Mouse (Mus musculus): ENCODE measurements at regions not wholly inside any gene's neighbourhood (a gene's known extent, or its start where the extent isn't known, plus 50 kb on each side); places are given as distances from the start of the nearest gene placed in this dataset.
"Not testable (repeated sequence)": the region's sequence is repeated elsewhere in the genome, so short reads cannot be mapped to it uniquely, and the experiment has no call there.

DNA sequence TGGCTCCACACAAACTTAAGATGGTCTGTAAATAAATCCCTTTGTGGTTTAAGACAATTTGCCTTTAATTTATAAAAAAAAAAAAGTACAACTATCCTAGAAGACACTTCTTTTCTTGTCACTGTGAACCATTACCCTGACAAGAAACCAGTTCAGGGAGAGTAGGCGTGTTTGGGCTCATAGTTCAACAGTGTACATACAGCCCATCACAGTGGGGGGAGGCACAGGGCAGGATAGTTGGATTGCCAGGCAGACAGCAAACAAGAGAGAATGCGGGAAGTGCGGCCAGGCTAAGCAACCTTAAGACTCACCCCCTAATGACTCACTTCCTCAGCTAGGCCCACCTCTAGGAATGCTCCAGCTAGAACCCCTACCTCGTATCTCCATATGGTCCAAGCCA is 119.2 kb upstream of the Rybp start:
- H3K27me3 ChIP-seq (ENCODE audit: control insufficient read depth, insufficient read depth, low read length), result no peaks in the 10 kb centered on the region
- WGBS (ENCODE audit: insufficient replicate concordance), result 79% methylated on average over 4 of the region's 4 CpGs
- no peak for ATAC-seq (replicated peaks; ENCODE audit: insufficient number of reproducible peaks, low FRiP score, low TSS enrichment)
- no peaks in the 10 kb centered on the region for H3K9me3 ChIP-seq (replicated peaks; ENCODE audit: control insufficient read depth, low read length)
- H3K9ac ChIP-seq (ENCODE audit: low read depth, low read length), result no peak overlapping the region
- H3K27ac ChIP-seq (ENCODE audit: low read depth, low read length), result no peak overlapping the region
- no peak overlapping the region for H3K4me2 ChIP-seq
- no peak overlapping the region for H3K4me3 ChIP-seq (ENCODE audit: low read depth, low read length)
- no peaks in the 10 kb centered on the region for H3K4me1 ChIP-seq (ENCODE audit: control insufficient read depth, insufficient read depth, low read length)
- H3K36me3 ChIP-seq (ENCODE audit: control insufficient read depth, insufficient read depth, low read length), result no peaks in the 10 kb centered on the region

DNA sequence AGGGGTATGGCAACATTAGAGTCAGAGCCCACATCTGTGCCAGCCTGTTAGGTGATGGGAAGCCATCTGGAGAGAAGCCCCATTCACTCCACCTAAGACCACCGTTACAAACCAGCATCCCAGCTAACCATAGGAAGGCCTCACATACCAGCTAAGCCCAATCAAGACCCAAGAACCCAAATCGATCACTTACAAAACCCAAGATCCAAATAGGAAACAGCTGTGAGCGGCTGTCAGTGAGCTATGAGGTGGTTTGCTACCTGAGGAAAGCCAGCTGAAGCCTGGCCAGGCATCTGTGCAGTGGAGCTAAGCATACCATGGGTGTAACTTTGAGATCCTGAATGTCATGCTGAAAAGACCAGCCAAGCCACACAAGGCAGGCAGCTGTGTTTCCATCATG is 116.9 kb upstream of the Rybp start:
- 67% methylated on average over 3 of the region's 3 CpGs for WGBS (ENCODE audit: insufficient replicate concordance)
- ATAC-seq (replicated peaks; ENCODE audit: insufficient number of reproducible peaks, low FRiP score, low TSS enrichment), result no peak

DNA sequence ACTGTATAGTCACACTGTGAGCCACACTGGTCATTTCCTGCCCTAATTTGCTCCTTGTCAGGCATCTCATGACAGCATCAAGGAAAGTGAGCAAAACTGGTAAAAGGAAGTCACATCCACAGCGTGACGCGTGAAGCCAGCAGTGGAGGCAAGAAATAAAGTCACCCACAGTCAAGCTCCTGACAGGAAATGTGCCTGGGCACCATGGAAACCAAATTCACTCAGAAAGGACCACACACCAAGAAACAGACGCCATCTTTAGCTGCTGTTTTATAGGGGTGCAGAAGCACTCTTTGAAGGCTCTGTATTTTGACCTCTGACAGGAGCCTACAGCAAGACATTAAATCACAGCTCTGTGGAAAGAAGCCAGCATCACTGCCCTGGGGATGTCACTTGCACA is 115.4 kb upstream of the Rybp start:
- H3K27me3 ChIP-seq (ENCODE audit: control insufficient read depth, insufficient read depth, low read length), result no peaks in the 10 kb centered on the region
- no peak overlapping the region for H3K4me2 ChIP-seq
- H3K4me1 ChIP-seq (ENCODE audit: control insufficient read depth, insufficient read depth, low read length), result 0 out of 2 replicates have a peak, but pooled peaks cover 4% of the 10 kb centered on the region
- no peak for ATAC-seq (replicated peaks; ENCODE audit: insufficient number of reproducible peaks, low FRiP score, low TSS enrichment)
- no peaks in the 10 kb centered on the region for H3K9me3 ChIP-seq (replicated peaks; ENCODE audit: control insufficient read depth, low read length)
- no peaks in the 10 kb centered on the region for H3K36me3 ChIP-seq (ENCODE audit: control insufficient read depth, insufficient read depth, low read length)
- H3K9ac ChIP-seq (ENCODE audit: low read depth, low read length), result no peak overlapping the region
- H3K27ac ChIP-seq (ENCODE audit: low read depth, low read length), result no peak overlapping the region
- 64% methylated on average over 4 of the region's 4 CpGs for WGBS (ENCODE audit: insufficient replicate concordance)
- no peak overlapping the region for H3K4me3 ChIP-seq (ENCODE audit: low read depth, low read length)

More for the DNA sequence above, 116.9 kb upstream of the Rybp start:
- no peak overlapping the region for H3K9ac ChIP-seq (ENCODE audit: low read depth, low read length)
- no peaks in the 10 kb centered on the region for H3K27me3 ChIP-seq (ENCODE audit: control insufficient read depth, insufficient read depth, low read length)
- H3K4me3 ChIP-seq (ENCODE audit: low read depth, low read length), result no peak overlapping the region
- no peak overlapping the region for H3K27ac ChIP-seq (ENCODE audit: low read depth, low read length)
- no peaks in the 10 kb centered on the region for H3K36me3 ChIP-seq (ENCODE audit: control insufficient read depth, insufficient read depth, low read length)
- H3K4me2 ChIP-seq, result no peak overlapping the region
- H3K4me1 ChIP-seq (ENCODE audit: control insufficient read depth, insufficient read depth, low read length), result 0 out of 2 replicates have a peak, but pooled peaks cover 4% of the 10 kb centered on the region
- no peaks in the 10 kb centered on the region for H3K9me3 ChIP-seq (replicated peaks; ENCODE audit: control insufficient read depth, low read length)

DNA sequence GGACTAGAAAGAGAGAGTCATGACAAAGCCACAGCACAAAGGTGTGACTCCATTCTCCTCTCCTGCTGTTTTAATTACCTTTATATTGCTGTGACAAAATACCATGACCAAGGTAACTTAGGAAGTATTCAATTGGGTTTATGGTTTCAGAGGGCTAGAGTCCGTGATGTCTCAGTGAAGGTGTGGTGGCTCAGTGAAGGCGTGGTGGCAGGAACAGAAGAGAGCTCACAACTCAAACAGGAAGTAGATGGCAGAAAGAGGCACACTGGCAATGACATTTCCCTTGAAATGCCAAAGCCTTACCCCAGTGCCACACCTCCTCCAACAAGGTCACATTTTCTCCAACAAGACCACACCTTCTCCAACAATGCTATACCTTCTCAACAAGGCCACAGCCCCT is 114.4 kb upstream of the Rybp start:
- no peak overlapping the region for H3K4me3 ChIP-seq (ENCODE audit: low read depth, low read length)
- H3K4me1 ChIP-seq (ENCODE audit: control insufficient read depth, insufficient read depth, low read length), result 0 out of 2 replicates have a peak, but pooled peaks cover 4% of the 10 kb centered on the region

DNA sequence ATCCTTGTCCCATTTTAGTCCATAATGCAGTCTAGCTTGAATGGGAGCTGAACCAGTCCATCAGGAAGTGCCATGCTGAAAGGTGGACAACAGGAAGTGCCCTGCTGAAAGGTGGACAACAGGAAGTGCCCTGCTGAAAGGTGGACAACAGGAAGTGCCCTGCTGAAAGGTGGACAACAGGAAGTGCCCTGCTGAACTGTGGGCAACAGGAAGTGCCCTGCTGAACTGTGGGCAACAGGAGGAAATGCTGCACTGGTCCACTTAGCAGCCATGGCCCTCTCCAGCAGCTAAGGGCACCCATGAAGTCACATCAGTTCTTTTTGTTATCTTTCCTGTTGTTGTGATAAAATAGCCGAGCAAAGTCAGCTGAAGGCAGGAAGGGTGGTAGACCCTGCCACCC is 112.1 kb upstream of the Rybp start:
- H3K4me2 ChIP-seq; H3K27ac ChIP-seq (ENCODE audit: low read depth, low read length); H3K27me3 ChIP-seq (ENCODE audit: control insufficient read depth, insufficient read depth, low read length); H3K36me3 ChIP-seq (ENCODE audit: control insufficient read depth, insufficient read depth, low read length); H3K9me3 ChIP-seq (replicated peaks; ENCODE audit: control insufficient read depth, low read length); H3K4me3 ChIP-seq (ENCODE audit: low read depth, low read length); H3K4me1 ChIP-seq (ENCODE audit: control insufficient read depth, insufficient read depth, low read length); H3K9ac ChIP-seq (ENCODE audit: low read depth, low read length); ATAC-seq (replicated peaks; ENCODE audit: insufficient number of reproducible peaks, low FRiP score, low TSS enrichment): not testable (repeated sequence)
- 37% methylated on average over 1 of the region's 1 CpGs for WGBS (ENCODE audit: insufficient replicate concordance)

More for the DNA sequence above, 114.4 kb upstream of the Rybp start:
- Histone ChIP-seq H3K27me3 (ENCODE audit: control insufficient read depth, insufficient read depth, low read length) (no peaks in the 10 kb centered on the region), H3K4me2 (no peak overlapping the region), H3K27ac (ENCODE audit: low read depth, low read length) (no peak overlapping the region), H3K9me3 (replicated peaks; ENCODE audit: control insufficient read depth, low read length) (no peaks in the 10 kb centered on the region), H3K9ac (ENCODE audit: low read depth, low read length) (no peak overlapping the region), H3K36me3 (ENCODE audit: control insufficient read depth, insufficient read depth, low read length) (no peaks in the 10 kb centered on the region)
- 83% methylated on average over 2 of the region's 2 CpGs for WGBS (ENCODE audit: insufficient replicate concordance)
- no peak for ATAC-seq (replicated peaks; ENCODE audit: insufficient number of reproducible peaks, low FRiP score, low TSS enrichment)

DNA sequence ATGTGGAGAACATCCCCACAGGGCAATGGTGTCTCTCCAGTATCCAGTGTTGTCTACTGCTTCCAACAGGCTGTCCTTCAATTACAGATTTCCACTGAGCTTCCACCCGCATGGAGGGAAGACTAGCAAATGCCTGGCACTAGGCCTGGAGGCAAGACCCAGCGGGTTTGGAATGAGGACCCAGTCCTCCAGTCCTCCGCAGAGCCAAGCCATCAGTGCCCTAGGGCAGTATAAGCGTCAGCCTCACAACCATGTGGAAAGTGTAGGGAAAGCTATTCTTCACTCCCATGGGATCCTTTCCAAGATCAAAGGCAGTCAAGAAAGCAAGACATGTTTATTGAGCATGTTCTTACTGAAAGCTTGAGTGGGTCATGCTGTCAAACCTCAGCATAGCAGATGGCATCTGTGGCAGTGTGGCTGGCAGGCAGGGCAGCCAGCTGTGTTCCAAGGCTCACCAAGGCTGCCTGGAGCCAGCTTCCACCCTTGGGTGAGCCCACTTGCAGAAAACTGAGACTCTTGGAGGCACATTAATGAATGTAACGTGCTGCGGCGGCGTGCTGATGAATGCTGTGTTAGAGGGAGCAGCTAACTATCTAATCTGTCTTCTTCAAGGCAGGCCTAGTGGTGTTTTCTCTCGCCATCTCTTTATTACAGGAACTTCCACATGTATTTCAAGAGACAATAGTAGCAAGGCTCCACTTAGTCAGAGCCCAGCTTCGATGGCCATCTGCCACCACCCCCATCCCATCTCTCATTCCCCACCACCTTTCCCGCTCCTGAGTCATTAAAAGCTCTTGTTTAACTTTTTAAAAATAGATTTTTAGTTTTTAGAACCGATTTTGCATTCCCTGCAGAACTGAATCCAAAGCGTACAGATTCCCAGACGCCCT is 109.3 kb upstream of the Rybp start:
- Histone ChIP-seq H3K27me3 (ENCODE audit: control insufficient read depth, insufficient read depth, low read length) (no peaks in the 10 kb centered on the region), H3K27ac (ENCODE audit: low read depth, low read length) (no peak overlapping the region), H3K4me3 (ENCODE audit: low read depth, low read length) (no peak overlapping the region), H3K4me1 (ENCODE audit: control insufficient read depth, insufficient read depth, low read length) (0 out of 2 replicates have a peak, but pooled peaks cover 4% of the 10 kb centered on the region), H3K4me2 (no peak overlapping the region), H3K9me3 (replicated peaks; ENCODE audit: control insufficient read depth, low read length) (no peaks in the 10 kb centered on the region), H3K36me3 (ENCODE audit: control insufficient read depth, insufficient read depth, low read length) (no peaks in the 10 kb centered on the region), H3K9ac (ENCODE audit: low read depth, low read length) (no peak overlapping the region)
- ATAC-seq (replicated peaks; ENCODE audit: insufficient number of reproducible peaks, low FRiP score, low TSS enrichment), result no peak
- WGBS (ENCODE audit: insufficient replicate concordance), result 77% methylated on average over 14 of the region's 14 CpGs

DNA sequence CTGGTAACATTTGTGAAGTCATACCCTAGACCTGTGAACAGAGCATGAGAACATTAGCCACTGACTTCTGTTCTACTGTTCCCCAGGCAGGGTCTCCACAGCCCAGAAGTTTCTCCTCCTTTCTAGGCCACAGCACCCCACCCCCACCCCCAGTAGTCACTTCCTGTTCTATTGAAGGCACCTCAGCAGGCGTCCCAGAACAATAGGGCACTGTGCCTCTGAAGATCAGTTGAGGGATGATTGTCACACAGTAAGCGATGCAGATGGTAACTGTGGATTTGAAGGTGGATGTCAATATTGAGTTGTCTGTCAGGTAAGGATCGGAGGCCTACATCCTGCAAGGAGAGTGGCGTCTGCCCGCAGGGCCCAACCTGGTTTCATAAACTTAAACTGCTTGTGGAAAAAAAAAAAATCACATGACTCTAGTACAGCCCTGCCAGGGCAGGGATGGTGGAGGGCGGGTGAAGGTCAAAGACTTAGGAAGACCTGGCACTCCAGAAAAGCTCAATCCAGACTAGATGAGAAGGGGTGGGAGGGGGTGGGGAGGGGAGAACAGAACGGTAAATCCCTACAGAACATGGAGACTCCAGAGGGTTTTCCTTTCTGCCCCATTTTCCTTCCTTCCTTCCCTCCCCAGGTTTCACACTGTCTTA is 103.1 kb upstream of the Rybp start:
- no peaks in the 10 kb centered on the region for H3K27me3 ChIP-seq (ENCODE audit: control insufficient read depth, insufficient read depth, low read length)
- H3K4me1 ChIP-seq (ENCODE audit: control insufficient read depth, insufficient read depth, low read length), result peaks cover under 1% of the 10 kb centered on the region; the same call in 1 of the 2 replicates
- H3K36me3 ChIP-seq (ENCODE audit: control insufficient read depth, insufficient read depth, low read length), result no peaks in the 10 kb centered on the region
- WGBS (ENCODE audit: insufficient replicate concordance), result 79% methylated on average over 7 of the region's 7 CpGs
- no peak overlapping the region for H3K4me2 ChIP-seq
- no peak overlapping the region for H3K27ac ChIP-seq (ENCODE audit: low read depth, low read length)
- no peaks in the 10 kb centered on the region for H3K9me3 ChIP-seq (replicated peaks; ENCODE audit: control insufficient read depth, low read length)
- ATAC-seq (replicated peaks; ENCODE audit: insufficient number of reproducible peaks, low FRiP score, low TSS enrichment), result no peak
- no peak overlapping the region for H3K9ac ChIP-seq (ENCODE audit: low read depth, low read length)
- H3K4me3 ChIP-seq (ENCODE audit: low read depth, low read length), result no peak overlapping the region

DNA sequence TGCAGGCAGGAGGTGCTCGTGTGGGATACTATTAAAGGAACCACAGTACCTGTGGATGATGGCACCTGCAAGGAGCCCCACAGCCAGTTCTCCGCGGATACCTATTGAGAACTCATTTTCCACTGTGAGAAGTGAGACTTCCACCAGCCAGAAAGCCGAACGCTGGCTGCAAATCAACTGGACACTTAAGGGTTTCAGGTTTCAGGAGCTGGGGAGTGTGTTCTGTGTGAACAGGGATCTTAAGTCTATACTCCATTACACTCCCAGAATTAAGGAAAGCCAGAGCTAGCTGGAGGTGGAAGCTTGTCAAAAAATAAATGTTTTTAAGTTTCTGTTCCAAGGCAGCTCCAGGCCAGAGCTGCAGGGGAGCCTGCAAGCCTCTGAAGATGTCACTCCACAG is 99.8 kb upstream of the Rybp start:
- Histone ChIP-seq H3K9ac (ENCODE audit: low read depth, low read length) (0 out of 2 replicates have a peak overlapping the region, but pooled peaks have one; percentile 22), H3K4me2 (no peak overlapping the region), H3K27ac (ENCODE audit: low read depth, low read length) (no peak overlapping the region), H3K27me3 (ENCODE audit: control insufficient read depth, insufficient read depth, low read length) (no peaks in the 10 kb centered on the region), H3K4me1 (ENCODE audit: control insufficient read depth, insufficient read depth, low read length) (peaks cover 3% of the 10 kb centered on the region; the same call in 1 of the 2 replicates), H3K9me3 (replicated peaks; ENCODE audit: control insufficient read depth, low read length) (no peaks in the 10 kb centered on the region), H3K4me3 (ENCODE audit: low read depth, low read length) (no peak overlapping the region), H3K36me3 (ENCODE audit: control insufficient read depth, insufficient read depth, low read length) (no peaks in the 10 kb centered on the region)
- WGBS (ENCODE audit: insufficient replicate concordance), result 36% methylated on average over 5 of the region's 5 CpGs
- no peak for ATAC-seq (replicated peaks; ENCODE audit: insufficient number of reproducible peaks, low FRiP score, low TSS enrichment)
